Mouse (Mus musculus) 416B (cell line): ENCODE measurements around the gene Ttc37.

Experiments
- DNase-seq: peaks from one replicate; pipeline ENCODE4 v3.0.0; 2011; ENCODE audit warnings: low read depth

The Ttc37 gene

DNA sequence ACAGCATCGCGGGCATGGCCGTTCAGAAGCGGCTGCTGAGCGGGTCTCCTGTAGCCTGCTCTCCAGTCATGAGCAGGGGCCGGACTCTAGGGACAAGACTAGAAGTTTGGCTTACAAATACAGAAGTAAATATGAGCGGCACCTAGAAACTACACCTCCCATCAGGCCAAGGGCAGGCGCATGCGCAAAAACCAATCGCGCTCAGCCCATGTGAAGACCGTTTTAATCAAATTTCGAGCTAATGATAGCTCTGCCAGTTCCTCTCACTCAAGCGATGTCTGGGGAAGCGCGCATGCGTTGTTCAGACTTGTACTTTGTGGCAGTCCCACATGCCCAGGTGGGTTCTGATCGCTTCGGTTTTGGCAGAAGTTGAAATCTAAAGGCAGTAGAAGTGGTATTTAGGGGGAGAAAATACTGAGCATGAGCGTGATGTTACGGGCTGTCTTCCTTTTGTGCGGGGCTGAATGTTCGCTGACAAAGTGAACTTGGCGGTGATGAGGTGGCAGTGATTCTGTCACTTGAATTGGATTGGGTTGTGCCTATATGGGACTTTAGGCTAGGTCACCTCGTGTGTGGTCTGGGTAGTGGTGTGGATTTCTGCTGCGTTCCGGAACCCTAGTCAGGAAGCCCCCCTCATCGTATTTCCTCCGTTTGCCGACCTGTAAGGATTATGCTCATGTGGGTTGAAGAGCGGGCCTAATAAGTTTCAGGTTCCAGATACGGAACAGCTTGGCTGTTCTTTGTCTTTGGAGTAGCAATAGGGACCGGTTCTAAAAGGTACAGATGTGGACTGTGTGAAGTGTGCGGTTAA is at the start of gene Ttc37, which contains the start of gene Arsk:
Gene Ttc37 (plus strand): TSS at position 242 of the 811 bp plus-strand sequence.
Gene Arsk (minus strand): TSS at position 168 of the 811 bp plus-strand sequence.
- DNase-seq, result peak; percentile 98

DNA sequence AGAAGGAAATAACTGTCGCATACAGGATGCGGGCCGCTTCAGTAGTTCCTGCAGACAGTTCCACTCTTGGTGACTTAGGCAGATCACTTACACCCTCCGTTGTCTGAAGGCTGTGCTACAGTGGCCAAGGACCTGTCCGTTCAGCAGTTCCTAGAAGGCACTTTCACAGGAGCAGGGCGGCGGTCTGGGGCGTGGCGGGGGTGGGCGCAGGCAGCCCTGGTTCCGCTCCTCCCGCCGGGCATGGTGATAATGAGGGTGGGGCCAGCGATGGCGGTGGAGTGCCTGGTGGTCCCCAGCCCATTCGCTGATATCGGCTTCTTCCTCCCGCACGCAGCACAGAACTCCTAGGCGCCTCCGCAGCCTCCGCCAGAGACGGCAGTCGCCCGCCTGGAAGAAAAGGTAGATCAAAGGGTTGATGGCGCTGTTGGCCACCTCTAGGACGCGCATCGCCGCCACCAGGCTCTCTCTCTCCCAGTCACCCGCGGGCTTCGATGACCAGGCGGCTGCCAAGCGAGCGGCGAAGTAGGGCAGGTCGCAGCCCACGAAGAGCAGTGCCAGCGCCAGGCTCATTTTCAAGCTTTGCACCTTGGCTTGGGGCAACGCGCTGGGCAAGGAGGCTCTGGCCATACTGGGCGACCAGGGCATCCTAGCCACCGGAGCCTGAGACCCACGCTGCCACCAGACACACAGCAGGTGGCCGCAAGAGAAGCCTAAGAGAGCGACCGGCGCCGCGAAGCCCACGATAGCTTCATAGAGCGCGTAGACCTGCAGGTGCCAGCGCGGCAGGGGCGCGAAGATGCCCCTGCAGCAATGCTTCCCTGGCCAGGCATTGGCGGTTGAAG is 42.9 kb upstream of the Ttc37 start:
- DNase-seq, result no peak

DNA sequence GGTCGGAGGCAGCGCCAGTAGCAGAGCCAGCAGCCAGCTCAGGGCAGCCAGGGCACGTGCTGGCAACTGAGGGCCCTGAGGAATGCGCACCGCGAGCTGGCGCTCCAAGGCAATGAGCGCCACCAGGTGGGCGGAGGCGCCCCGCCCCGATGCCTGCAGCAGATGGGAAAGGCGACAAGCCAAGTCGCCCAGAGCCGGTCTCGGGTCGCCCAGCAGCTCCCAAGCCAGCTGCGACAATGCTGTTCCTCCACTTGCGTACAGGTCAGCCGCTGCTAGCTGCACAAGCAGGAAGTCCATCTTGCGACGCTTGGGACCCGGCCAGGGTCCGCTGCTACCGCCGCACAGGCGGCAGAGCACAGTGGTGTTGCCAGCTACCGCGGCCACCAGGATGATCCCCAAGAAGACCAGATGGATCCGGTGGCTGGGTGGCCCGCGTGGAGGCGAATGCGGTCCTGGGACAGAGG is 42.2 kb upstream of the Ttc37 start:
- no peak for DNase-seq

DNA sequence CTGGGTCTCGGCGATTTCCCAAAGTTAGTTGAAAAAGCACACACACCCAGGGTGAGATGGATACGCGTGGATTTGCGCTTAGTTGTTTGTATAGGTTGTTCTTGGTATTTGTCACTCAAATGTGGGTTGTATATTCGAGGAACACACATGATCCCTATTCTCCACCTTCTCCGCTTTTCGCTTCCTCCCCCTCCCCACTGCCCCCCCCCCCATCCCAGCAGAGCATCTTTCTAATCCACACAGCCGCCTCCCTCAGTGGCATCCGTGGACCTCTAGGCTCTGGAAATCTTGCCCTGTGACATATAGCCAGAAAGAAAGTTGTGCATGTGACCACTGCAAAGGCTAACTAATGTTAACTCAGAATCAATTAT is 41.7 kb upstream of the Ttc37 start, which contains the start of gene Gpr150:
Gene Gpr150 (minus strand): TSS at position 101 of the 371 bp plus-strand sequence.
- DNase-seq, result no peak

DNA sequence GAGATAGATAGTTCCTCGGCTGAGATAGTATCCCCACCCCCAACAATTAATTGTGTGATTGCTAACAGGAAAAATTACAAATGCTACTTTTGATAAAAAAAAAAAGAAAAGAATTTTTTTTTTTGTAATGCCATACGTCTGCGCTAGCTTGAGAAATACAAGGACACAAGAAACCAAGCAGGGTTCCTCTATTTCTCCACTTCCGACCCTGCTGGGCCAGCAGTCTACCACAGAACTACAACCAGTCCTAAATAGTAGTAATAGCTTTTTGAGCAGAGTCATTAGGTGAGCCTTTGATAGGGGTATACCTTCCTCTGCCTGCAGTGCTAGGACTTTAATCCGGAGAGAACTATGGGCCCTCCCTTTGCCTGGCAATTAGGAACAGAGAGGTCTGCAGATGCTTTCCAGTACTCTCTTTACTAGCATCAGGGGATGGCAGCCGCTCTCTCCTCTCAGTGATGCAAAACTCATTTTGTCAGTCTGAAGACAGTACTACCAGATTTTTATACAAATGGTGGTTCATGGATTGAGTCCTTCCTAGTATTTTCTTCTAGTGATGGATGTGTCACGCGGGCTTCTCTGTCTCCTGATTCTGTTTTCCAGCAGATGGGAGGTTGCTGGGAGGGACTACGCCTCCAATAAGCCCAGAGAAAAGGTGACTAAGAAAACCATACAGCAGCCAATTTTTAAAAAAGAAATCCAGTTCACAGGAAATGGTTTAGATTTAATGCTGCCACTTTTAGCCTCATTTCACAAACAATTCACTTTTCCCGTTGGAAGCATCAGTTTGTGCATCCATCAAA is 41.1 kb upstream of the Ttc37 start:
- DNase-seq, result no peak

DNA sequence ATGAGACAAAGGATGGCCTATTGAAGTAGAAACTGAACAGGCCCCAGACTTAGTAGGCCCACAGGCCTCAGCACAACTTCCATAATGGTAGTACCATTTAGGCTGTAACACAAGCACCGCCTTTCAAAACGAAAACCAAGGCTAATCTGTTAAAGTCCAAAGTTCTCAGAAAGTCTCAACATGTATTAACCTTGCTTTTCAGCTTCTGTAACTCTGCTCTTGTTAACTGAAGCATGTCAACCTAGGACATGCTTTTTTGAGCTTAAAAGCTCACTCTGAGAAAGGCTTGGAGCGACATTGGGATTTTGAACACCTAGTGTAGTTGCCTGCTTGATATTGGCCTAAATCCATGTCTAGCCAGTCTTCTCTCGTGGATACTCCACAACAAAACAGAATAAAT is 38.9 kb upstream of the Ttc37 start:
- DNase-seq, result no peak

DNA sequence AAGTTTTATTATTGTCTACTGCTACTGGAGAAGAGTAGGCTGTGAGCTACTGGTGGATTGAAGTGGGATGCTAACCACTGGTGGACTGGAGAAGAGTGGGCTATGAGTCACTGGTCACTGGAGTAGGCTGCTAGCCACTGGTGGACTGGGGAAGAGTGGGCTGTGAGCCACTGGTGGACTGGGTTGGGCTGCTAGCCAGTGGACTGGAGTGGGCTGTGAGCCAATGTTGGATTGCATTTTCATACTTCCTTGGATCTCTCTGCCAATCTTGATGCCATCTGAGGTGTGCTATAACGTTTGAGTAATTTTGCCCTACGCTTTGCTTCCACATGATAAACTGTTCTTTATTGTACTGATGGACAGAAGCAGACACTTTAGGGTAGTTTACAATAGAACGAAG is 36.4 kb upstream of the Ttc37 start:
- DNase-seq, result no peak

DNA sequence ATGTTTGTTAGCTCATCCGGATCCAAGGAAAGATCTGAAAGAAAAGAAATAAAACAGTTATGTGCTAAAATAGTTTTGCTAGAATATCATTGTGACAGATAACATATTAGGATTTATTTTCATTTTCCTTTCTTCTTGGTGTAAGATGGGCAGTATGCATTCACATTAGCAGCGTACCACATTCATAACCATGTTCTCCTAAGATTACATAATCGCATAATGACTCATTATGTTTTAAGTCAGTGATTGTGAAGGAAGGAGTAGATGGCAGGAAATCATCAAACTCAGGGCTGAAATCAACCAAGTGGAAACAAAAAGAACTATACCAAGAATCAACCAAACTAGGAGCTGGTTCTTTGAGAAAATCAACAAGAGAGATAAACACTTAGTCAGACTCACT is 36.0 kb upstream of the Ttc37 start:
- DNase-seq, result peak; percentile 59

DNA sequence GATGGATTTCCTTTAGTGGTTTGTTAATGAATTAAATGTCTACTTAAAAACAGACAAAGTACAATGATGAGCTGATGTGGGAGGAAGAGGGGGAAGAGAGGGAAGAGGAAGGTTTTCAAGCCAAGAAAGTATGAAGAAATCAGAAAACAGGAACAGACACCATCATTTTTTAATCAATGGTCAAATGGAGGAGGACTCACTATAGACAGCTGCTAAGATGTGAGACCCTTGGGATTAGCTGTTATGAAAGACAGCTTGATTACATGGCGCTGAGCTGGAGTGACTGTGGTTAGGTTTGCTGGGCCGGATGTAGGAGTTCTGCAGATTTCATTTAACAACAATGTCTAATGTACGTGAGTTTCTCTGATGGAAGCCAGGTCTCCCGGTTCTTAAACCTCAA is 35.0 kb upstream of the Ttc37 start:
- DNase-seq, result no peak

DNA sequence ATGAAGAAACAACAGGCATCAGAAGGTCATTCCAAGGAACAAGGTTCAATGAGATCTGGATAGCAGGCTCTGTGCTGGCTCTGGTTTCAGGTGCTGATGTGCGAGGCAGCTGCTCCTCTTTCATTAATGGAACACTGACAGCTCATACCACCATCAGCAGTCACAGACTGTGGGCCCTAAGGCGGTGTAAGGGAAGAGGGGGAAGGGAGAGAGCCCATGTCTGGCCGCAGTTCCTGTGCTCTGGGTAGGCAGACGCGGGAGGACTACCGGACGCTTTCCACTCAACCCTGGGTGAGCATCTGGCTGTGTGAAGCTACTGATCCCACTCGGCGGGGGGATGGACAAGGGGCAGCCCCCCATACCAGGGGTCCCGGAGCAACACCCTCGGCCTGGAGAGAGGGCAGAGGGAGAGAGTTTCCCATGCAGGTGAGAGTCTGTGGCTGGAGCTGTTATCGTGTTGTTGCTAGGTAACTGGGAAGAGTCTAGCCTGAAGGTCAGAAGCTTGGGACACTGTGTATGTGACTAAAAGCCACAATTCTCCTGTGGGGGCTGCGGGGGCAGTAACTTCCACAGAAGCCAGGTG is 34.1 kb upstream of the Ttc37 start:
- no peak for DNase-seq

DNA sequence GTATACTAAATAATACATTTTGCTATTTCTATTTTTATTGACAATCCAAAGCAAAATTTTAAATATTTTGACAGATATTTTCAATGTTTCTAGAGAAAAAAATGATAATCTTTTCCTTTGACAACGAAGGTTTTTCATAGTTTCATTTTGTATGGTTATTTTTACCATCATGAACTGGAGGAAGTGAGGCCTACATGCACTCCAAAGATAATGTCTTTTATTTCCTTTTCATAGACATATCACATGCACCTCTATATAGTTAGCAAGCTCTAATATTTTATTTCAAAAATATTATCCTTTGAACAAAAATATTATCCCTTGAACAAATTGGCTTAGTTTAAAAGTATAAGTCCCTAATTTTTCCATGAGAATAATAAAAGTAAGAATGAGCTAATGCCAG is 24.2 kb upstream of the Ttc37 start:
- peak; percentile 52 for DNase-seq

DNA sequence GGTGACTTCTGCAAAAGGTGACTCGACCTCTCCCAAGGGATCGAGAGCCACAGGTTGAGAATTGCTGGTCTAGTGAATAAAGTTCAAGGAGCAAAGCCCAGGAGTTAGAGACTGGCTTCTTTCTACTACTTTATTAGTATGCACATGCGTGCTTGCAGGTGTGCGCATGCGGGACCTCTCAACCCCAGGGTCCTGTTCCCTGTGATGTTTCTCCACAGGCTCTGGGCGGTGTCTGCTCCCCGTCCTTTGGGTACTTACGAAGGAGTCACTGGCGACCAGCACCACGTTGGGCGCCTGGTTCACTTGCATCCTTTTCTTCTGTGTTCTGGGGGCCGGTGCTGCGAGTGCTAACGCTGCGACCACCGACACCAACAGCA is 430 bp upstream of the Ttc37 start:
- peak; percentile 80 for DNase-seq

DNA sequence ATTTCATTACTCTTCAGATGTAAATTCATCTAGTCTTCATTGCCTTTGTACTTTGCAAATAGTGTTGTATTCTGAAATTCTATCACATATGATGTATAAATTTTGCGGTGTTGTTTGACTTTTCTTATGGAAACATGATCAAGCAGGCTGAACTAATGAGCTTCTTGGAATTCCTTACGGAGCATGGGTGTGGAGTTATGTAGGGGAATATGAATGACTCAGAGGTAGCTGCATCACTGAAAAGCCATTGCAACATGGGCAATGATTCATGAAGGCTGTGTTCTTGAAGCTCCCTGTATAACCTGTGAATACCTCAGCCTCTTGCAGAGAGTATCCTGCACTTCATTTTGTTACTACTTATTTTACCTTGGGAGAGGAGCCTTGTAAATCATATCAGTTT is 3.5 kb downstream of the Ttc37 start:
- peak; percentile 29 for DNase-seq

DNA sequence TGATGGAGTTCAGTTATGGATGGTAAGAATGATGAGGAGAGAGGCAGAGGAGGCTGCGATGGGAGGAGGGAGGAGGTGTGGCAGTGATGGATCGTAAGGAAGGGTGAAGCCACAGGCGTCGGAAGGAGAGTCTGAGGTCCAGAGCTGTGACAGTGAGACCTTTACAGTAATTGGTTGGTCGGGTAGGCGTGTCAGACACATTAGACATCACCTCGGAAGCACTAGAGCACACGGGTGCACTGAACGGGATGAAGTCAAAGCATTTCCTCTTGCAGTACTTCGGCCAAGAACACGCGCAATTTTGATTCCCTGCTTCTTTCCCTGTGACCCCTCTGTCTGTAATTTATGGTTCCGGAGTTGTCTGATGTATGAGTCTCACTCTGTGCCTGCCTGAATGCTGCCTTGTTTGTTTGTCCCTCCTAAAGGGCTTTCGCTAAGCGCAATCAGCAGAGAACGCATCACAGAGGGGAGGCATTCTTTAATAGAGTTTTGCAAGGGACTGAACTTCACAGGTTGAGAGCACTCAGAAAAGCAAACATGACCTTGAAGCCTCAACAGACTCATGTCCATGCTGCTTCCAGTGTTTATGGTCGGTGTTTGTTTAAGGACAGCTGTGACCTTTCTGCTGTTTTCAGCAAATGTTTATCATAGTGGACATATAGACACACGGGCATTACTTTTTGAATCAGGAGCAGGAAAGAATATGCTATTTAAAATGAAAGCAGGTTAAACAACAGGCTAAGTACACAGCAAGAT is 10.7 kb downstream of the Ttc37 start:
- no peak for DNase-seq

DNA sequence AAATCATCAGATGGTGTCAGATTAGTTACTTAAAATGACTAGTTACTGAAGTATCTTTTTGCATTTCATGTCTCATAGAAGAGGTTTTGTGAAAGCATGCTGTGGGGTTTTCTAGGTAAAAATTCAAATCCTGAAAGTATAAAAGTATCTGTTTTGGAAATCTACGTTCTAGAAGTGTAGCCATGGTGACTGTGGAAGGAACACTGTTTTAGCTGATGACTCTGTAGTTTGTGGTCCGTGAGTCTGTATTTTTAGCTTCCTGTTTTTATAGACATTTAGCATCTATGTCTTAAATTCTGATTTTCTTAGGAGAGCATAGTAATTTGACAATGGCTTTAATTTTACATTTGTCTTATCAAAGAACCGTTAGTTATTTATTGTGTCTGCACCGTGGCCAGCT is 30.3 kb downstream of the Ttc37 start:
- peak; percentile 14 for DNase-seq

DNA sequence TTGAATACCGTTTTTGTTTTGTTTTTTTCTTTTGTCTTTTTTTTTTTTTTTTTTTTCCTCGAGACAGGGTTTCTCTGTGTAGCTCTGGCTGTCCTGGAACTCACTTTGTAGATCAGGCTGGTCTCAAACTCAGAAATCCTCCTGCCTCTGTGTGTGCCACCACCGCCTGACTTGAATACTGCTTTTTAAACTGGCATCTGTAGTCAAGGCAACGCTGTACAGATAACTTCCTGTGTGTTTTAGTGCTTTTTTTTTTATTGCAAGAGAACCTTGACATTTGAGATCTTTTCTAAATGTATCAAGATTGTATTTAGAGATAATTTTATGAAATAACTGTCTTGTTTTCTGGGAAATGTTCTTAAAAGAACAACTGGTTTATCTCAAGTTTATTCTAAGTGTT is 33.9 kb downstream of the Ttc37 start:
- DNase-seq, result no peak

DNA sequence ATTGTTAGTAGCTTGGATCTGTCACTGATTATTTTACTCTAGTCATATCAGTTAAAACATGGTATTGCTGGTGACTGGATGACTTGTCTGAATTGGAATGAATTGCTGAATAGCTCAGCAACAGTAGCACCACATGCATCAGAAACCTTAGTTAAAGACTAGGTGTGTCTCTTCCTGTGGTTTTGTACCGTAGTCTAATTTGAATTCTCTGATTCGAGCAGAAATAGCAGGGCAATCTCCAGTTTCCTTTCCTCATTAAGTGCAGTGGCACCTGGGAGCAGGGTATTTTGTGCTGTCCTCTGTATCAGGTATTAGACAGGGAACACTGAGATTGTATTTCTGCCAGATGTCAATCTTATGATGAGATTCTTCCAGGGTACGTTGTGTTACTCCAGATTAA is 40.3 kb downstream of the Ttc37 start:
- DNase-seq, result no peak

DNA sequence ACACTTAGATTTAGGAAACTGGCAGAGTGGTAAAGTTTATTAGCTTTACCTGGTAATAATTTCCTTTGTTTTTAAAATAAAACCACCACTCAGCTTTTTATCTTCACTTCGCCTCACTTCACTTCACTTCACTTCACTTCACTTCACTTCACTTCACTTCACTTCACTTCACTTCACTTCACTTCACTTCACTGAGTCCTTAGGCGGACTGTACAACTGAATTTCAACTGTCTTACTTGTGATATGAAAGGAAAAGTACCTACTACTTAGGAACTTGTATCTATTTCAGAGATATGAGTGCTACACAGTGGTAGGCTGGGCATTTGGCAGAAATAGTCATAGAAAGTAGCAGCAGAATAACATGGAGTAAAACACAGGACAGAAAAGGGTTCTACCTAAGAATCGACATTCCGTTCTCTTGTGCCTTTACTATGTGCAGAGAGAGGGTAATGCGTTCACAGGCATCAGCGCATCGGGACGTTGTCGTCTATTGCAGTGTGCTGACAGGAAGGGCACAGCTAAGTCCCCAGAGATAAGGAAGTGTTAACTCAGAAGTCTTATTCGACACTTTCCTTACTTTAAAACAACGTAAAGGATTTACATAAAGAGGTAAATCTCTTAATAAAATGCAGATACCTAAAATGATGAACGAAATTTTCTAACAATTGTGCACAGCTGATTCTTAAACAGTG is 42.7 kb downstream of the Ttc37 start:
- no peak for DNase-seq

DNA sequence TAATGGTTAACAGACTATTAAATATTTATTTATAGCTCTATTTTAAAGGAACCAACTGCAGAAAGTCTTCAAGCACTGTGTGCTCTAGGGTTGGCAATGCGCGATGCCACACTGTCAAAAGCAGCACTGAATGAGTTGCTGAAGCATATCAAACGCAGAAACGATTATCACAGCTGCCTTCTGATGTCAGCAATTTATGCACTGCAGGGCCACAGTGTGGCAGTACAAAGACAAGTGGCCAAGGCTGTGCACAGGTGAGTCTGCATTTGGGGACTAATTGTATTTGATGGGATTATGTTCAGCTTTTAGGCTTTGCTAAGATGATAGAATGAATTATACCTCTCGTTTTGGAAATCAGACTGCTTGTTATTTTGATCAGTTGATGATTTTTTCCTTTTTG is 51.9 kb downstream of the Ttc37 start:
- DNase-seq, result no peak

DNA sequence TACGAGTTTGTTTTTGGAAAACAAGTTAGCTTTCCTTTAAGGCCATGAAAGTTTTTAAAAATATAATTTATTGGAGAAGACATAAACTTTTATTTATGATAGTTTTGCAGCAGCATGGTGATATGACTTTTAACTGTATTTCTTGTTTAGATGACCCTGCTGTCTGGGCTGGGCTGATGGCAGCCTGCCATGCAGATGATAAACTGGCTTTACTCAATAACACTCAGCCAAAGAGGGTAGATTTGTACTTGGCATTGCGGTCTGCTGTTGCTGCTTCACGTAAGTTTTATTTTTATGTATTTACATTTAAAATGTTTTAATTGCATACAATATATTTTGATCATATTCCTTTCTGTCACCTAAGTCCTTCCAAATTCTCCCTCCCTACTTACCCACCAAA is 58.6 kb downstream of the Ttc37 start:
- DNase-seq, result no peak

DNA sequence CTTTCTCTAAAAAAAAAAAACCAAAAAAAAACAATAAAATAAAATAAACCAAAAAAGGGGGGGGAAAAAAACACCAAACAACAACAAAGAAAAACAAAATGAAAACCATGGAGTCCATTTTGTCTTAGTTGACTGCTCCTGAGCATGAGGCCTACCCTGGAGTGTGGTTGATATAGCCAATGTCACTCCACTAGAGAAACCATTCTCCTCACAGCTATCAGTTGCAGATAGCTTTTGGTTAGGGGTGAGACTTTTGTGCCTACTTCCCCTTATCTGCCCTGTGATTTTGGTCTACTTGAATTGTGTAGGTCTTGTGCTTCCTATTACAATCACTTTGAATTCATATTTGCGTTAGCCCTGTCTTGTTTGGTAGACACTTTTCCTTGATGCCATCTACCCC is 59.0 kb downstream of the Ttc37 start:
- peak; percentile 26 for DNase-seq
